Mouse (Mus musculus) forebrain, embryonic 14.5 days (tissue): ENCODE data around the gene Pdgfd. TPM values are rescaled to one million over a fixed set of nuclear protein-coding genes. Genes with fewer than 3 reads are reported as not detected.

ENCODE experiments used
- ATAC-seq: fragments of 200-750 bp; cut with Nextera tagmentation; 2 replicates; pipeline ENCODE4 v1.8.0; 2017; ENCODE audit warnings: mild to moderate bottlenecking, moderate library complexity
- DNase-seq: peaks from one replicate; pipeline ENCODE4 v3.0.0-alpha.2; 2015; ENCODE audit warnings: low spot score
- H3K27ac ChIP-seq: fragments of 300-500 bp; sonication (generic); 2 replicates; pipeline ENCODE4 v1.5.1; 2014; ENCODE audit warnings: low read depth, mild to moderate bottlenecking, control low read depth, low read length, moderate library complexity
- H3K27me3 ChIP-seq: fragments of 300-500 bp; sonication (generic); replicated peaks from 2 replicates; pipeline ENCODE4 v1.6.1; 2014; ENCODE audit warnings: low read length, control low read depth, mixed read lengths; ENCODE audit not compliant: control insufficient read depth, insufficient read depth
- H3K36me3 ChIP-seq: fragments of 300-500 bp; sonication (generic); 2 replicates; pipeline ENCODE4 v1.6.1; 2014; ENCODE audit warnings: low read length, control low read depth; ENCODE audit not compliant: control insufficient read depth, insufficient read depth
- H3K4me1 ChIP-seq: fragments of 300-500 bp; sonication (generic); 2 replicates; pipeline ENCODE4 v1.6.1; 2014; ENCODE audit warnings: antibody characterized with exemption, low read length, control low read depth; ENCODE audit not compliant: control insufficient read depth, insufficient read depth
- H3K4me2 ChIP-seq: fragments of 300-500 bp; sonication (generic); 2 replicates; pipeline ENCODE4 v1.6.1; 2014; ENCODE audit warnings: mild to moderate bottlenecking, control low read depth, low read length
- H3K4me3 ChIP-seq: fragments of 300-500 bp; sonication (generic); 2 replicates; pipeline ENCODE4 v1.5.1; 2014; ENCODE audit warnings: low read depth, low read length, control low read depth
- H3K9ac ChIP-seq: fragments of 300-500 bp; sonication (generic); 2 replicates; pipeline ENCODE4 v1.6.1; 2014; ENCODE audit warnings: mild to moderate bottlenecking, low read length, control low read depth, moderate library complexity
- H3K9me3 ChIP-seq: fragments of 300-500 bp; sonication (generic); replicated peaks from 2 replicates; pipeline ENCODE4 v1.6.1; 2016; ENCODE audit warnings: low read length, control low read depth, mixed read lengths; ENCODE audit not compliant: control insufficient read depth
- WGBS: fragments of 180-500 bp; shearing (Covaris S2); extraction: QIAGEN DNeasy Blood & Tissue Kit; methylation state at CpG from one replicate; pipeline ENCODE4 v1.1.7; 2014; 5-methylcytosine and 5-hydroxymethylcytosine counted together
- polyA plus RNA-seq: library from polyadenylated mRNA; unstranded; fragments of >200 nt; fragmentation: Nextera tagmentation; extraction: Ambion mirVana; gene quantifications from 2 replicates; pipeline ENCODE4 v1.2.1, GENCODE M21; 2014

Gene Pdgfd
- polyA plus RNA-seq, 1 experiment from 2014 or later, result 2.3 TPM

- no peaks in the 10 kb centered on the region for H3K36me3 ChIP-seq
- no peak overlapping the region for H3K4me3 ChIP-seq
- H3K9ac ChIP-seq, result no peak overlapping the region
- no peak overlapping the region for H3K4me2 ChIP-seq
- no peak overlapping the region for H3K27ac ChIP-seq
- no peaks in the 10 kb centered on the region for H3K9me3 ChIP-seq
- no peaks in the 10 kb centered on the region for H3K27me3 ChIP-seq
- H3K4me1 ChIP-seq, result no peaks in the 10 kb centered on the region
- 56% methylated on average over 1 of the region's 1 CpGs for WGBS
- DNase-seq (no peak), ATAC-seq (no peak)
These were observed 185.0 kb downstream of the Pdgfd start for GRCm38 (mm10) chr9:6353257-6353960.

DNA sequence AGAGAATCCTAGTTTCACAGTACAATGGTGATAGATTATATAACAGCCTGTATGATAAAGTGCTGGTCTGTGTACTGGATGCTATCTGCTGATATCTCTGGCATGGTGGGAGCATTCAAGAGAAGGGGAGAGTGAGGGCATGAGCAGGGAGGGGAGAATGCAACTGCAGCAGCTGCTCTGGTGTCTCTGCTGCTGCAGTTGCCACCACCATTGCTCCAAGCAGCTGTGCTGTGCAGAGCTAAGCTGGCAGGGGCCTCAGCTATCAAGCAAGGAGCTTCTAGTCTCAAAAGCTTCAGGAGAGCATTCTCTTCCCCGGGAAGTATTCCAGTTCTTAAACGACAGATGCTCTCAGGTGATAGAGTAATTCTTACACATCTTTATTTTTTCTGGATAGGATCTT is 192.4 kb downstream of the Pdgfd start:
- H3K4me1 ChIP-seq, result no peaks in the 10 kb centered on the region
- no peak overlapping the region for H3K4me3 ChIP-seq
- ATAC-seq (no peak), DNase-seq (no peak)
- no peak overlapping the region for H3K27ac ChIP-seq
- no peaks in the 10 kb centered on the region for H3K36me3 ChIP-seq
- H3K4me2 ChIP-seq, result no peak overlapping the region
- H3K9ac ChIP-seq, result no peak overlapping the region
- WGBS, result 91% methylated on average over 2 of the region's 2 CpGs
- H3K27me3 ChIP-seq, result no peaks in the 10 kb centered on the region
- no peaks in the 10 kb centered on the region for H3K9me3 ChIP-seq

DNA sequence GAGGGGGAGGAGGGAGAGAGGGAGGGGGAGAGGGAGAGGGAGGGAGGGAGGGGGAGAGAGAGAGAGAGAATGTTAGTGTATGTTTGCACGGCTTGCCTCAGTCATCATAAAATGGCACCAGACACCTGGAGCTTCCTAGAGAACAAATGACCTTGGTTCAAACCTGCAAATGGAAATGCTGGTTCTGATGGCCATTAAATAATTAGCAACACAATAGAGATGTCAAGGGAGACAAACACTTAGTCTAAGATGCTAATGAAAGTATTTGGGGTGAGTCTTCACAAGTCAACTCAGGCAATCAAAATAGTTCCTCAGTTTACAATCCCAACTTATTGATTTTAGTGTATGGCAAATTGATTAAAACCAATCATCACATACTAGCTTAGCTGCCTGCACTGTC is 198.2 kb downstream of the Pdgfd start:
- H3K9me3 ChIP-seq, result no peaks in the 10 kb centered on the region
- H3K27ac ChIP-seq, result no peak overlapping the region
- DNase-seq (no peak), ATAC-seq (no peak)
- 92% methylated on average over 1 of the region's 1 CpGs for WGBS
- no peaks in the 10 kb centered on the region for H3K27me3 ChIP-seq
- no peak overlapping the region for H3K9ac ChIP-seq
- H3K4me2 ChIP-seq, result no peak overlapping the region
- no peak overlapping the region for H3K4me3 ChIP-seq
- H3K36me3 ChIP-seq, result no peaks in the 10 kb centered on the region
- no peaks in the 10 kb centered on the region for H3K4me1 ChIP-seq

GRCm38 (mm10) chr9:6401764-6402163 is 233.4 kb downstream of the Pdgfd start:
- WGBS, result 71% methylated on average over 1 of the region's 1 CpGs
- no peak overlapping the region for H3K4me3 ChIP-seq
- no peaks in the 10 kb centered on the region for H3K4me1 ChIP-seq
- H3K4me2 ChIP-seq, result no peak overlapping the region
- no peak overlapping the region for H3K9ac ChIP-seq
- no peaks in the 10 kb centered on the region for H3K27me3 ChIP-seq
- H3K9me3 ChIP-seq, result no peaks in the 10 kb centered on the region
- no peak overlapping the region for H3K27ac ChIP-seq
- H3K36me3 ChIP-seq, result no peaks in the 10 kb centered on the region
- DNase-seq (no peak), ATAC-seq (no peak)

DNA sequence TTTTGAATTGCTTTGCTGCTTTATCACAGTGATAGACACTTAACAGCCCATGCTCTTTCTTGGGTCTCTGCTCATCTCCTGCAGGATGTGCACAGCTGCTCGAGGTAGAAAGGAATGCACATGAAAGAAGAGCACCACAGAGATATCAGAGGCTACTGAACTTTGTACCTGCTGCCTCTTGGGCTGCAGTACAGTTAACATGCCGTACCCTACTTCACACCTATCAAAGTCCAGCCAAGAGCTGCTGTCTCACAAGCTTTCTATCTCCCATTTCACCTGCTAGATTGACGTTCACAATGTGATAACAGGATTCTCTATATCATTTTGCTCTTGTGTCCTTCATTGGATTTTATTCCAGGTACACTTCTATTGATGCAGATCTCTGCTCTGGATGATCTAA is 238.2 kb downstream of the Pdgfd start:
- no peak overlapping the region for H3K4me2 ChIP-seq
- H3K27ac ChIP-seq, result no peak overlapping the region
- H3K9ac ChIP-seq, result no peak overlapping the region
- 71% methylated on average over 3 of the region's 3 CpGs for WGBS
- H3K4me3 ChIP-seq, result no peak overlapping the region
- no peaks in the 10 kb centered on the region for H3K27me3 ChIP-seq
- DNase-seq (no peak), ATAC-seq (no peak)
- no peaks in the 10 kb centered on the region for H3K36me3 ChIP-seq
- H3K9me3 ChIP-seq, result no peaks in the 10 kb centered on the region
- H3K4me1 ChIP-seq, result no peaks in the 10 kb centered on the region

DNA sequence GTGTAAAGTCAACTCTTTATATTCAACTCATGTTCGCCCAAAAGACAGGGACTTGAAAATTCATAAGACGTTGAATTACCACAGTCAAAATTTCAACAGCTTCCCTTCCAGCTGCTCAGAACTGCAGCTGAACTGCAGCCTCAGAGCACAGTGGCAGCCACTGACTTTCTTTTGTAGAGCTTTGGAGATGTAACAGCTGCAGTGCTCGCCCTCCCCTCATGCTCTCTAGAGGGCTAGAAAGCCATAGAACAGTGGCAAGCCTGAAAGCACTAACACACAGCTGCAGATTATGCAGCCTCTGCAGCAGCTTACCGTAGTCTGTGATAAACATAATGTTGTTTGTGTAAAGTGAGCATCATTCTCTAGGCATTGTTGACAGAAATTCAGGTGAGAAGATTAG is 239.6 kb downstream of the Pdgfd start:
- ATAC-seq (peak; percentile 92), DNase-seq (peak; percentile 56)
- Histone ChIP-seq H3K9ac (no peak overlapping the region), H3K27me3 (no peaks in the 10 kb centered on the region), H3K4me3 (no peak overlapping the region), H3K36me3 (no peaks in the 10 kb centered on the region), H3K9me3 (no peaks in the 10 kb centered on the region), H3K4me1 (no peaks in the 10 kb centered on the region), H3K27ac (no peak overlapping the region), H3K4me2 (no peak overlapping the region)
- 52% methylated on average over 4 of the region's 4 CpGs for WGBS

GRCm38 (mm10) chr9:6424606-6425005 is 256.2 kb downstream of the Pdgfd start:
- Histone ChIP-seq H3K9me3 (no peaks in the 10 kb centered on the region), H3K9ac (no peak overlapping the region), H3K4me2 (no peak overlapping the region), H3K36me3 (no peaks in the 10 kb centered on the region), H3K27ac (no peak overlapping the region), H3K4me1 (no peaks in the 10 kb centered on the region), H3K4me3 (no peak overlapping the region), H3K27me3 (no peaks in the 10 kb centered on the region)
- DNase-seq, result no peak
- ATAC-seq, result no peak

Other genes starting within 250 kb of the Pdgfd start
- gene Ddi1, start 101.3 kb downstream of the Pdgfd start, polyA plus RNA-seq, result not detected in 2 replicates